Mouse (Mus musculus): ENCODE measurements around the gene Syt2. TPM values are rescaled to one million over a fixed set of nuclear protein-coding genes. Genes with fewer than 3 reads are reported as not detected.

The Syt2 gene
- polyA plus RNA-seq, 1 experiment from 2014 or later: 4.5 TPM

Small RNA genes lying within 50 kb of the gene (microRNA-seq; reads per million reads assigned to microRNA genes)
- not detected for gene Gm22232

Other genes starting within 250 kb of the Syt2 start
- 24.1 and 25.9 TPM in 2 replicates for gene Cyb5r1, start 241.1 kb upstream of the Syt2 start, polyA plus RNA-seq (2016; fragmentation: Nextera tagmentation; extraction: Ambion mirVana)
- gene Adipor1, start 231.3 kb upstream of the Syt2 start, polyA plus RNA-seq (2016; fragmentation: Nextera tagmentation; extraction: Ambion mirVana): 73.5 and 78.1 TPM in 2 replicates
- 32.3 and 32.9 TPM in 2 replicates for gene Klhl12, start 191.1 kb upstream of the Syt2 start, polyA plus RNA-seq (2016; fragmentation: Nextera tagmentation; extraction: Ambion mirVana)
- 45.7 and 53.1 TPM in 2 replicates for gene Rabif, start 152.0 kb upstream of the Syt2 start, polyA plus RNA-seq (2016; fragmentation: Nextera tagmentation; extraction: Ambion mirVana)
- not detected in 2 replicates for gene Mgat4e, start 97.0 kb upstream of the Syt2 start, polyA plus RNA-seq (2016; fragmentation: Nextera tagmentation; extraction: Ambion mirVana)
- gene Kdm5b, start 86.5 kb upstream of the Syt2 start, polyA plus RNA-seq (2016; fragmentation: Nextera tagmentation; extraction: Ambion mirVana): 119 and 120 TPM in 2 replicates

Data from hindbrain, embryonic 12.5 days (tissue).